Mouse (Mus musculus) WW6 (cell line): Measurements from ENCODE around the gene Zfp672.
"Not testable (repeated sequence)": the region's sequence is repeated elsewhere in the genome, so short reads cannot be mapped to it uniquely, and the experiment has no call there.

Source experiments
- DNase-seq: peaks from one replicate; pipeline ENCODE4 v3.0.0-alpha.2; 2013; ENCODE audit warnings: low read depth, low spot score

Zfp672 gene

GRCm38 (mm10) chr11:58324614-58325229 is 5.4 kb downstream of the Zfp672 start:
- DNase-seq, result no peak

DNA sequence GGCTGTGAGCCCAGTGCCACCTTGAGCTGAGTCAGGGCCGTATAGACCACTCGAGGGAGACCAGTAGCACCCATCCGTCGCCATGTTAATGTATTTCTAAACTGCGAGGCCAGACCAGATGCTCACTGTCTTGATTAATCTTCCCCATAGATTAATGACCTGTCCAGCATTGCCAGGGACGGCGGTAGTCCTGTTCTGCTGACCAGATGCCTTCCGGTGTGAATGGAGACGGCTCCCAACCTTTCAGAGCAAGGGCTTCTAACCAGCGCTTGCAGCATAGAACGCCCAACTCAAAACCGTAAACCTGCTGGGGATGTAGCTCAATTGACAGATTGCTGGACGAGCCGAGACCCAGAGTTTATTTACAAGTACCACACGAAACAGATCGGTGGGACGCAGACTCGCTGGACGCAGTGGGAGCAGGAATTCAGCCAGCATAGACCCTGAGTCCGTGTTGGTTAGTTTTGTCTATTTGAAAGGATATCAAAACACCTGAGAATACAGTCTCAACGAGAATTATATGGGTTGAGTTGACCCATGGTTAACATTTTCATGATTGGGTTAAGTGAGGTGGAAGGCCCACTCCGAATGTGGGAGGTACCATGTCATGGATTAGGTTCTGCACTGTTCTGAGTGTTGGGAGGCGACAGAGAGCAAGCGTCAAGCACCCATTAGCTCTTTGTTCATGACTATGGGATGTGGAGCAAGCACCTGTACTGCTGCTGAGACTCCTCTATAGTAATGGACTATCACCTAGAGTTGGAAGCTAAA is 6.4 kb downstream of the Zfp672 start:
- no peak for DNase-seq

DNA sequence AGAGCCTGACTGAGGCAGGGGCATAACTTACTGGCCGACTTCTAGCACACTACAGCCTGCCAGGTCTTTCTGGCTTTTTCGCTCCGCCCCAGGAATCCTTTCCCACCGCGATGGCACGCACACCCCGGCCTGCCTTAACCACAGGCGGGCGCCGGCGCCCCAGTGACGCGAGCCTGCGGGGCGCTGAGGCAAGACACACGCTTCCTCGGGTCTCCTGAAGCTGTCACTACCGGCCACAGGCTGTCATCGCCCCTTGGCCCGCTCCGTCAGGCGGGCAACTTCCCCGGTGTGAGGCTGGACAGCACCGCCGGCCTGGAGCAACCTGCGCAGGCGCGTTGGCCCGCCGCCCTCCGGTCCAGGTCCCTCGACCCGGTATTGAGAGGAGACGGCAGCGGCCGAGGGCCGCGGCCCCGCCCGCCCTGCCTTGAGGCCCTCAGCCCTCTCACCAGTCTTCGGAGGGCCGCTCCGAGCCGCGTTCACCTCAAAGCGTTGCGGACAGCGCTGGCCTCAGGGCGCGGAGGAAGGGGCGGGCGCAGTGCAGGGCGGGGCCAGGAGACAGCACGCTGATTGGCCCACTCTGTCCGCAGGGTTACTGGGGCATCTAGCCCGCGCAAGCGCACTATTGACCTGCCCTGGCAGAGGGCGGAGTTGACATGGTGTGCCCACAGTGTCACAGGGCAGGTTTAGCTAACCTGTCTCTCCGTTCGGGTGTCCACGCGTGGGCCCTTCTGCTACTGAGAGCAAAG is 7.1 kb downstream of the Zfp672 start:
- DNase-seq, result peak; percentile 89

DNA sequence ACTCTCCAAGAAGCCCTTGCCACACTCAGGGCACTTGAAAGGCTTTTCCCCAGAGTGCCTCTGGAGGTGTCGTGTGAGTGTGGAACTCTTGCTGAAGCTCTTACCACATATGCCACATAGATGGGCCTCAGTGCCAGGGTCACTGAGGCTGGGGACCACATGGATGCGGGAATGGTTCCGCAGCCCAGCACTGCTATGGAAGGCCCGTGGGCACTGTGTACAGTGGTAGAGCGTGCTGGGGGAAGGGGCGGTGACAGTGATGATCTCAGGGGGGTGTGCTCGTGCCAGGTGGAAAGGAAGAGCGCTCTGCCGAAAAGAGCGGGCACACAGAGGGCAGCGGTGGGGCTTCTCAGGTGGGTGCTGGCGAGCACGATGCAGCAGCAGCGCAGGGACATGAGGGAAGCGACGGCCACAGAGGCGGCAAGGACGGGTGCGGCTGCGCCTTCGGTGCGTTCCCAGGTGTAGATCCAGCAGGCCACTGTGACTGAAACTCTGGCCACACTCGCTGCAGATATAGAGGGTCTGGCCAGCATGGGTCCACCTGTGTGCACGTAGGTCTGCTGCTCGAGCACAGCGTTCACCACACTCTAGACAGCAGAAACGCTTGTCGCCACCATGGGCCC is 13.3 kb downstream of the Zfp672 start:
- DNase-seq, result no peak

DNA sequence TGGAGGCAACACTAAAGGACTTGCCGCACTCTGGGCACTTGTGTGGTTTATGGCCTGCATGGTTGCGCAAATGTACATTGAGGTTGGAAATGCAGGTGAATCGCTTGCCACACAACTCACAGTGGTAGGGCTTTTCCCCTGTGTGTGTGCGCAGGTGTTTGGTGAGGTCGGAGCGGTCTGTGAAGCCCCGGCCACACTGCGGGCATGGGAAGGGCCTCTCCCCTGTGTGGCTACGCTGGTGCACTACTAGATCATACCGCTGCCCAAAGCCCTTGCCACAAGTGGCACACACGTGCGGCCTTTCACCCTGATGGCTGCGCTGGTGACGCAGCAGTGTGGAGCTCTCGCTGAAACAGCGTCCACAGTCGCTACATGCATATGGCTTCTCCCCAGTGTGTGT is 13.8 kb downstream of the Zfp672 start:
- DNase-seq, result no peak

DNA sequence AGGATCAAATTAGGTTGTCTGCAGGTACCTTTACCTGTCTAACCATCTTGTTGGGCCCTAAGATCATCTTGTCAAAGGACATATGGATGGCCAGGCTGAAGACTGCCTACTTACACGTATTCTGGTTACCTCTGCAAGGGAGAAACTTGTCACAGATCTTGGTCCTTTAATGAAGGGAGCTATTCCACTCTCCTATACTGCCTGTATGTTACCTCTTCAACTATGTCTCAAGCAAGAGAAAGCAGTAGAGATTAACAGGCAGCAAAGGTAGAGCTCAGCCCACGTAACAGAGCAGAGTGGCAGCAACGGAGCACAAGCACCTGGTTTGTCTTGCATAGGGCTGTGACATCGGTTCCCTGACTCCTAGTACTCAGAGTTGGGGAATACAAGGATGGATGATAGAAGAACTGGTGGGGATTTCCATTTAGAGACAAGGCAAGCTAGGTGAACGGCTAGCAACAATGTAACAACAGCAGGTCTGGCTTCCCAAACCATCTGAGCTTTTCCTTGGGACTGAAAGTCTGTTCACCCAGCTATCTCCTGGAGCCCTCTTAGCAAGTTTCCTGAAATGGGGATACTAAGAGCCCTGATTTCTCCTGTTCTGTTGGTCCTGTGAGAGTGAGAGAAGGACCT is 14.5 kb downstream of the Zfp672 start:
- no peak for DNase-seq

- DNase-seq, result no peak
Observed at GRCm38 (mm10) chr11:58314069-58314468, 16.1 kb downstream of the Zfp672 start.

GRCm38 (mm10) chr11:58308661-58309060 is 21.5 kb downstream of the Zfp672 start:
- DNase-seq, result no peak

- peak; percentile 70 for DNase-seq
Observed at GRCm38 (mm10) chr11:58307411-58308080, 22.6 kb downstream of the Zfp672 start.

GRCm38 (mm10) chr11:58306860-58307308 is 23.3 kb downstream of the Zfp672 start, which contains the start of gene Zfp692:
Gene Zfp692, plus strand, starts transcription at chr11:58307069.
- DNase-seq, result peak; percentile 94

DNA sequence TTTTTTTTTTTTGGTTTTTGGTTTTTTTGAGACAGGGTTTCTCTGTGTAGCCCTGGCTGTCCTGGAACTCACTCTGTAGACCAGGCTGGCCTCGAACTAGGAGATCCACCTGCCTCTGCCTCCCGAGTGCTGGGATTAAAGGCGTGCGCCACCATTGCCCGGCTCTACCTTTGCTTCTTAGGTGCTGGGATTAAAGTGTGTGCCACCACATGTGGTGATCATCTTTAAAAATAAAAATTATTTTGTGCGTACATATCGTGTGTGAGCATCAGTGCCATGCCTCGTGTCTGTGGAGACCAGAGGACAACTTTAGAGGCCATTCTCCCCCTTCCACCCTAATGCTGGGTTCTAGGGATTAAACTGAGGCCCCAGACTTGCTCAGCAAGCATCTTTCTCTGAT is 24.8 kb downstream of the Zfp672 start:
- not testable (repeated sequence) for DNase-seq

- no peak for DNase-seq
Observed at GRCm38 (mm10) chr11:58303594-58303993, 26.5 kb downstream of the Zfp672 start.

- DNase-seq, result no peak
Observed at GRCm38 (mm10) chr11:58302774-58303445, 27.2 kb downstream of the Zfp672 start.

GRCm38 (mm10) chr11:58301837-58302754 is 28.0 kb downstream of the Zfp672 start:
- peak; percentile 98 for DNase-seq

GRCm38 (mm10) chr11:58301057-58301456 is 29.1 kb downstream of the Zfp672 start:
- peak; percentile 75 for DNase-seq

DNA sequence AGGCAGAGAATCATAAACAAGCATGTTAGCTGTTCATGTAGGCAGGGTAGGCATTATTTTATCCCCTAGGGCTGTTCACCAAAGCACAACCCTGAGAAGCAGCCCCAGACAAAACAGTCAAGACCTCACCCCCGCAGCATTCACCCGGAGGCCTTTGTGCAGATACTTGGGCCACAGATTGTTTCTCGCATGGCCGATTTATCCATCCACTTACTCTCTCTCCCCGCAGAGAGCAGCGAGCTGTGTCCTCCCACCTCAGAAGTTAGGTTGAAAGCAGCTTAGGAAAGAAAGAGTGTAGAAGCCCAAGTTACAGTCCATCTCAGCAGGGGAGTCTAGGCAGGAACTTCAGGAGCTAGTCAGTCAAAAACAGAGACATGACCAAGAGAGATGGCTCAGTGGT is 32.7 kb downstream of the Zfp672 start:
- no peak for DNase-seq

- no peak for DNase-seq
Observed at GRCm38 (mm10) chr11:58292791-58293190, 37.3 kb downstream of the Zfp672 start.

- no peak for DNase-seq
Observed at GRCm38 (mm10) chr11:58290812-58291211, 39.3 kb downstream of the Zfp672 start.

GRCm38 (mm10) chr11:58289992-58290682 is 40.0 kb downstream of the Zfp672 start:
- DNase-seq, result no peak
